22 mouse cellular contexts compared by ENCODE assay signal in genomic region chr5:124903852-124904251, GRCm38 (mm10). TPM values are rescaled to one million over a fixed set of nuclear protein-coding genes. Genes with fewer than 3 reads are reported as not detected.
A peak's percentile ranks its signal among the peaks of the same experiment; 100 is the strongest.
DNase-seq lines count a peak whose midpoint lies in the region; ATAC-seq and TF ChIP-seq lines count a peak whose summit lies in the region.
"Had no signal": no experiment of that assay in that cellular context is flagged by ENCODE, and none has a peak within 500 bp of the region (broad histone marks: within the 10 kb centered on the region; RNA-seq: fewer than 3 reads in every experiment).

No protein-coding gene starts in this region.

- H3K27me3 ChIP-seq in intestine, embryonic 15.5 days (replicated peaks): no peaks in the 10 kb centered on the region
- no peaks in the 10 kb centered on the region; the same call in 1 of the 2 replicates for H3K27me3 ChIP-seq in intestine, embryonic 16.5 days (replicated peaks; ENCODE audit: control insufficient read depth, insufficient read depth, low read length)
- H3K27me3 ChIP-seq in intestine, postnatal 0 days (replicated peaks; ENCODE audit: control insufficient read depth, insufficient read depth, low read length): no peaks in the 10 kb centered on the region
- no peaks in the 10 kb centered on the region for H3K27me3 ChIP-seq in small intestine, adult 2 months (ENCODE audit: control insufficient read depth, insufficient read depth, low read length)
- no peaks in the 10 kb centered on the region for H3K27me3 ChIP-seq in liver, embryonic 11.5 days (replicated peaks; ENCODE audit: control insufficient read depth, insufficient read depth, low read length)
- 0 out of 2 replicates have a peak, but pooled peaks cover 2% of the 10 kb centered on the region for H3K27me3 ChIP-seq in heart, embryonic 11.5 days (ENCODE audit: control insufficient read depth, insufficient read depth, low read length)
- H3K27me3 ChIP-seq: CH12.LX, Patski had no signal

- no peak overlapping the region for H3K27ac ChIP-seq in intestine, embryonic 15.5 days
- no peak overlapping the region for H3K27ac ChIP-seq in intestine, embryonic 16.5 days (ENCODE audit: low read length)
- no peak overlapping the region for H3K27ac ChIP-seq in intestine, postnatal 0 days (ENCODE audit: low read depth, low read length)
- peak overlapping the region; percentile 40; the same call in 1 of the 2 replicates for H3K27ac ChIP-seq in small intestine, adult 2 months (ENCODE audit: insufficient read depth, low read depth, low read length)
- no peak overlapping the region for H3K27ac ChIP-seq in liver, embryonic 11.5 days (ENCODE audit: low read depth, low read length)
- H3K27ac ChIP-seq in heart, embryonic 11.5 days (ENCODE audit: low read depth, low read length): no peak overlapping the region

- peak; percentile 53 for ATAC-seq in intestine, embryonic 15.5 days
- peak; percentile 56 for ATAC-seq in intestine, embryonic 16.5 days
- peak; percentile 53 for ATAC-seq in intestine, postnatal 0 days
- ATAC-seq in liver, embryonic 11.5 days (replicated peaks; ENCODE audit: low FRiP score): no peak
- no peak for ATAC-seq in heart, embryonic 11.5 days (replicated peaks; ENCODE audit: insufficient number of reproducible peaks, low FRiP score, low TSS enrichment)
- ATAC-seq: activated CD4-positive, CD25-positive, alpha-beta regulatory T cell, adult 4 months; CD4-positive, CD25-positive, alpha-beta regulatory T cell, adult 4 months; Patski had no signal

- no peak overlapping the region for H3K9ac ChIP-seq in intestine, embryonic 15.5 days
- H3K9ac ChIP-seq in intestine, embryonic 16.5 days (ENCODE audit: low read depth, low read length): no peak overlapping the region
- H3K9ac ChIP-seq in intestine, postnatal 0 days (ENCODE audit: low read depth, low read length): no peak overlapping the region
- no peak overlapping the region for H3K9ac ChIP-seq in liver, embryonic 11.5 days (ENCODE audit: low read depth, low read length)
- H3K9ac ChIP-seq in heart, embryonic 11.5 days (ENCODE audit: low read depth, low read length): no peak overlapping the region

- peaks cover 5% of the 10 kb centered on the region for H3K4me1 ChIP-seq in intestine, embryonic 15.5 days (replicated peaks)
- peaks cover 9% of the 10 kb centered on the region for H3K4me1 ChIP-seq in intestine, embryonic 16.5 days (ENCODE audit: control insufficient read depth, insufficient read depth, low read length)
- H3K4me1 ChIP-seq in intestine, postnatal 0 days (replicated peaks; ENCODE audit: control insufficient read depth, insufficient read depth, low read length): 0 out of 2 replicates have a peak, but pooled peaks cover 3% of the 10 kb centered on the region
- H3K4me1 ChIP-seq in small intestine, adult 2 months (ENCODE audit: control insufficient read depth, insufficient read depth, insufficient read length, low read length): peaks cover 14% of the 10 kb centered on the region
- peaks cover 4% of the 10 kb centered on the region; the same call in 1 of the 2 replicates for H3K4me1 ChIP-seq in liver, embryonic 11.5 days (replicated peaks; ENCODE audit: control insufficient read depth, insufficient read depth, low read length)
- peaks cover 5% of the 10 kb centered on the region for H3K4me1 ChIP-seq in heart, embryonic 11.5 days (ENCODE audit: control insufficient read depth, insufficient read depth, low read length)

- no peak for TF ChIP-seq POLR2A in small intestine, adult 2 months (IDR thresholded peaks at IDR 0.05; ENCODE audit: low read depth, low read length)

- H3K4me3 ChIP-seq in intestine, embryonic 15.5 days (replicated peaks): no peak overlapping the region
- H3K4me3 ChIP-seq in intestine, embryonic 16.5 days (ENCODE audit: low read length): no peak overlapping the region
- no peak overlapping the region for H3K4me3 ChIP-seq in intestine, postnatal 0 days (ENCODE audit: low read depth, low read length)
- no peak overlapping the region for H3K4me3 ChIP-seq in small intestine, adult 2 months (ENCODE audit: low read depth, low read length)
- H3K4me3 ChIP-seq in liver, embryonic 11.5 days (ENCODE audit: low read depth, low read length): no peak overlapping the region
- H3K4me3 ChIP-seq in heart, embryonic 11.5 days (ENCODE audit: low read depth, low read length): no peak overlapping the region

- intact Hi-C loops in left cerebral cortex, postnatal 4 days (cut with DNase I): no loop called here

- 65% methylated on average over 4 of the region's 4 CpGs for WGBS in intestine, embryonic 15.5 days
- 62% methylated on average over 4 of the region's 4 CpGs for WGBS in intestine, embryonic 16.5 days
- 24% methylated on average over 4 of the region's 4 CpGs for WGBS in intestine, postnatal 0 days
- WGBS in small intestine, adult 2 months: 30% methylated on average over 4 of the region's 4 CpGs
- WGBS in liver, embryonic 11.5 days: 82% methylated on average over 4 of the region's 4 CpGs
- 79% methylated on average over 4 of the region's 4 CpGs for WGBS in heart, embryonic 11.5 days (ENCODE audit: insufficient replicate concordance)

- no peak overlapping the region for H3K4me2 ChIP-seq in intestine, embryonic 15.5 days (replicated peaks)
- no peak overlapping the region for H3K4me2 ChIP-seq in intestine, embryonic 16.5 days (ENCODE audit: low read depth, low read length)
- H3K4me2 ChIP-seq in intestine, postnatal 0 days (replicated peaks; ENCODE audit: low read depth): no peak overlapping the region
- H3K4me2 ChIP-seq in liver, embryonic 11.5 days: no peak overlapping the region
- H3K4me2 ChIP-seq in heart, embryonic 11.5 days: no peak overlapping the region

- no peak for TF ChIP-seq CTCF in intestine, postnatal 0 days (IDR thresholded peaks at IDR 0.05; ENCODE audit: low read depth)
- no peak for TF ChIP-seq CTCF in small intestine, adult 2 months (IDR thresholded peaks at IDR 0.05; ENCODE audit: extremely low read depth, insufficient read length, insufficient replicate concordance, low read depth, low read length)

- no peaks in the 10 kb centered on the region for H3K36me3 ChIP-seq in intestine, embryonic 15.5 days
- no peaks in the 10 kb centered on the region for H3K36me3 ChIP-seq in intestine, embryonic 16.5 days (ENCODE audit: control insufficient read depth, insufficient read depth, low read length)
- no peaks in the 10 kb centered on the region for H3K36me3 ChIP-seq in intestine, postnatal 0 days (ENCODE audit: control insufficient read depth, insufficient read depth)
- no peaks in the 10 kb centered on the region for H3K36me3 ChIP-seq in small intestine, adult 2 months (ENCODE audit: control insufficient read depth, insufficient read depth, low read length)
- H3K36me3 ChIP-seq in liver, embryonic 11.5 days (ENCODE audit: control insufficient read depth, insufficient read depth, low read length): no peaks in the 10 kb centered on the region
- no peaks in the 10 kb centered on the region for H3K36me3 ChIP-seq in heart, embryonic 11.5 days (ENCODE audit: control insufficient read depth, insufficient read depth, low read length)
- H3K36me3 ChIP-seq: G1E had no signal

- no peak for DNase-seq in left cerebral cortex, postnatal 4 days
- no peak for DNase-seq in liver, embryonic 11.5 days (ENCODE audit: low spot score)
- no peak for DNase-seq in kidney, adult 18-20 months
- DNase-seq: adrenal gland, adult 2 months; adrenal gland, adult 8-10 months; adrenal gland, postnatal 10 days; adrenal gland, postnatal 14 days; adrenal gland, postnatal 25 days; adrenal gland, postnatal 36 days; B cell, adult 2 months; cerebellum, adult 11 months; cerebellum, adult 11-12 months had no signal

- no peaks in the 10 kb centered on the region for H3K9me3 ChIP-seq in intestine, embryonic 15.5 days
- H3K9me3 ChIP-seq in intestine, embryonic 16.5 days (ENCODE audit: control insufficient read depth, low read length): no peaks in the 10 kb centered on the region
- H3K9me3 ChIP-seq in intestine, postnatal 0 days (ENCODE audit: control insufficient read depth): no peaks in the 10 kb centered on the region
- H3K9me3 ChIP-seq in liver, embryonic 11.5 days (ENCODE audit: control insufficient read depth, low read length): no peaks in the 10 kb centered on the region
- H3K9me3 ChIP-seq in heart, embryonic 11.5 days (replicated peaks; ENCODE audit: control insufficient read depth, low read length): no peaks in the 10 kb centered on the region
- H3K9me3 ChIP-seq: G1E had no signal

RNA-seq across cellular contexts. Expression of gene Zfp664, which starts 41.4 kb away (rescaled TPM):
- 77.1 and 77.4 TPM in 2 replicates for polyA plus RNA-seq in intestine, embryonic 15.5 days (2015; fragmentation: Nextera tagmentation; extraction: Ambion mirVana)
- polyA plus RNA-seq in intestine, embryonic 16.5 days (2015; fragmentation: Nextera tagmentation; extraction: Ambion mirVana): 48.1 and 54.0 TPM in 2 replicates
- 34.7 and 36.7 TPM in 2 replicates for polyA plus RNA-seq in intestine, postnatal 0 days (2015; fragmentation: Nextera tagmentation; extraction: Ambion mirVana)
- polyA plus RNA-seq in small intestine, adult 2 months (2012; rRNA removed): 7.1 and 11.3 TPM in 2 replicates
- total RNA-seq in left cerebral cortex, postnatal 4 days (2021): 10 to 100 TPM; 49.3 to 53.4 TPM
- polyA plus RNA-seq in liver, embryonic 11.5 days (2014; fragmentation: Nextera tagmentation; extraction: Ambion mirVana): 35.6 and 42.3 TPM in 2 replicates
- polyA plus RNA-seq in heart, embryonic 11.5 days (2014; fragmentation: Nextera tagmentation; extraction: Ambion mirVana): 54.9 and 63.8 TPM in 2 replicates

RNA-seq across cellular contexts. Expression of gene Ccdc92, which starts 41.6 kb away (rescaled TPM):
- 6.4 and 6.6 TPM in 2 replicates for polyA plus RNA-seq in intestine, embryonic 15.5 days (2015; fragmentation: Nextera tagmentation; extraction: Ambion mirVana)
- 4.1 and 4.3 TPM in 2 replicates for polyA plus RNA-seq in intestine, embryonic 16.5 days (2015; fragmentation: Nextera tagmentation; extraction: Ambion mirVana)
- 3.3 TPM in 2 replicates for polyA plus RNA-seq in intestine, postnatal 0 days (2015; fragmentation: Nextera tagmentation; extraction: Ambion mirVana)
- polyA plus RNA-seq in small intestine, adult 2 months (2012; rRNA removed): 5.9 and 10.5 TPM in 2 replicates
- 10 to 100 TPM; 35.0 to 36.1 TPM for total RNA-seq in left cerebral cortex, postnatal 4 days (2021)
- polyA plus RNA-seq in liver, embryonic 11.5 days (2014; fragmentation: Nextera tagmentation; extraction: Ambion mirVana): 4.1 and 4.4 TPM in 2 replicates
- polyA plus RNA-seq in heart, embryonic 11.5 days (2014; fragmentation: Nextera tagmentation; extraction: Ambion mirVana): 5.3 and 5.8 TPM in 2 replicates

Comparison
In these comparisons a context has a peak if more than half of its experiments do, and no peak if none do; other contexts are left out.
1. ATAC-seq: peak in intestine, embryonic 15.5 days (single experiment), intestine, embryonic 16.5 days (single experiment) and intestine, postnatal 0 days (single experiment); none in liver, embryonic 11.5 days (single experiment) and heart, embryonic 11.5 days (single experiment).